Comparison of ENCODE assay signal across 10 mouse cellular contexts in the genomic region with DNA sequence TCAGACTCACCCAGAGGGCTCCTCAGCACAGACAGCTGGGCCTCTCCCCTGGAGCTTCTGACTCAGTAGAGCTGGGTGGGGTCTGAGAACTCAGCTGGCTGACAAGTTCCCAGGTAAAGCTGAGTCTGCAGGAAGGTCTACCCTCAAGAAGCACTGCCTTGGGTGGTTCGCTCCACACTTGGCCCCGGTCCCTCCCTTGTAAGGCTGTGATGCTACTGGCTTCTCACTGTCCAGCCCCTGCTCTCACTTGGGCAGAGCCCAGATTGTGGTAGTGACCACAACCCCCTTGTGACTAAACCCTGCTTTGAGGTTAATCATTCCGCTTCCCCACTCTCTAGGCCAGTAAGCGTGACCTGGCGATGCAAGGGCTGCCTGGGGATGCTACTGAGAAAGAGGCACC. TPM values are rescaled to one million over a fixed set of nuclear protein-coding genes. Genes with fewer than 3 reads are reported as not detected.
DNase-seq lines count a peak whose midpoint lies in the region; ATAC-seq and TF ChIP-seq lines count a peak whose summit lies in the region.
"Had no signal": no experiment of that assay in that cellular context is flagged by ENCODE, and none has a peak within 500 bp of the region (broad histone marks: within the 10 kb centered on the region; RNA-seq: fewer than 3 reads in every experiment).

No protein-coding gene starts in this region.

- 64% methylated on average over 5 of the region's 5 CpGs for WGBS in kidney, embryonic 14.5 days
- 66% methylated on average over 5 of the region's 5 CpGs for WGBS in kidney, adult 2 months
- WGBS in embryonic facial prominence, embryonic 14.5 days, result 54% methylated on average over 5 of the region's 5 CpGs

- H3K36me3 ChIP-seq in kidney, embryonic 14.5 days (ENCODE audit: control insufficient read depth, insufficient read depth, low read length), result peaks cover 6% of the 10 kb centered on the region; the same call in 1 of the 2 replicates
- H3K36me3 ChIP-seq in kidney, adult 2 months (ENCODE audit: control insufficient read depth, insufficient read depth, low read length), result no peaks in the 10 kb centered on the region
- H3K36me3 ChIP-seq in embryonic facial prominence, embryonic 14.5 days (ENCODE audit: control insufficient read depth, insufficient read depth, low read length), result peaks cover 6% of the 10 kb centered on the region; the same call in 1 of the 2 replicates
- peaks cover 85% of the 10 kb centered on the region for H3K36me3 ChIP-seq in megakaryocyte, embryonic 14.5 days (replicated peaks; ENCODE audit: low read length)

- H3K9me3 ChIP-seq in kidney, embryonic 14.5 days (ENCODE audit: control insufficient read depth, low read length), result no peaks in the 10 kb centered on the region
- no peaks in the 10 kb centered on the region for H3K9me3 ChIP-seq in embryonic facial prominence, embryonic 14.5 days (ENCODE audit: control insufficient read depth, low read length)
- H3K9me3 ChIP-seq in megakaryocyte, embryonic 14.5 days, result no peaks in the 10 kb centered on the region
- H3K9me3 ChIP-seq: neural tube, embryonic 12.5 days had no signal

- H3K27me3 ChIP-seq in kidney, embryonic 14.5 days (ENCODE audit: control insufficient read depth, insufficient read depth, low read length), result no peaks in the 10 kb centered on the region
- H3K27me3 ChIP-seq in kidney, adult 2 months (replicated peaks; ENCODE audit: control insufficient read depth, insufficient read depth, low read length), result no peaks in the 10 kb centered on the region
- no peaks in the 10 kb centered on the region for H3K27me3 ChIP-seq in embryonic facial prominence, embryonic 14.5 days (replicated peaks; ENCODE audit: control insufficient read depth, insufficient read depth, low read length)
- H3K27me3 ChIP-seq in megakaryocyte, embryonic 14.5 days (replicated peaks), result no peaks in the 10 kb centered on the region
- H3K27me3 ChIP-seq: neural tube, embryonic 12.5 days had no signal

- H3K27ac ChIP-seq in kidney, embryonic 14.5 days (ENCODE audit: low read depth, low read length), result no peak overlapping the region
- H3K27ac ChIP-seq in kidney, adult 2 months (ENCODE audit: insufficient read depth, low read depth, low read length), result no peak overlapping the region
- 0 out of 2 replicates have a peak overlapping the region, but pooled peaks have one; percentile 31 for H3K27ac ChIP-seq in embryonic facial prominence, embryonic 14.5 days (replicated peaks; ENCODE audit: low read depth, low read length)
- H3K27ac ChIP-seq: neural tube, embryonic 12.5 days had no signal

- no peak overlapping the region for H3K9ac ChIP-seq in kidney, embryonic 14.5 days (ENCODE audit: low read depth, low read length)
- H3K9ac ChIP-seq in embryonic facial prominence, embryonic 14.5 days (ENCODE audit: low read depth, low read length), result no peak overlapping the region
- H3K9ac ChIP-seq: neural tube, embryonic 12.5 days had no signal

- no peak overlapping the region for H3K4me3 ChIP-seq in kidney, embryonic 14.5 days (ENCODE audit: low read length)
- H3K4me3 ChIP-seq in kidney, adult 2 months (ENCODE audit: insufficient read depth, low read depth, low read length), result no peak overlapping the region
- H3K4me3 ChIP-seq in embryonic facial prominence, embryonic 14.5 days (ENCODE audit: low read depth, low read length), result no peak overlapping the region
- peak overlapping the region; percentile 57 for H3K4me3 ChIP-seq in megakaryocyte, embryonic 14.5 days (replicated peaks)
- H3K4me3 ChIP-seq: neural tube, embryonic 12.5 days had no signal

- TF ChIP-seq CTCF in kidney, adult 2 months (conservative IDR thresholded peaks at IDR 0.05; ENCODE audit: insufficient read depth, insufficient read length, low read depth, low read length), result no peak

- peaks cover 13% of the 10 kb centered on the region for H3K4me1 ChIP-seq in kidney, embryonic 14.5 days (ENCODE audit: control insufficient read depth, insufficient read depth, low read length)
- H3K4me1 ChIP-seq in kidney, adult 2 months (ENCODE audit: control insufficient read depth, insufficient read depth, low read length), result no peaks in the 10 kb centered on the region
- peaks cover 36% of the 10 kb centered on the region for H3K4me1 ChIP-seq in embryonic facial prominence, embryonic 14.5 days (ENCODE audit: control insufficient read depth, insufficient read depth, low read length)
- peaks cover 84% of the 10 kb centered on the region for H3K4me1 ChIP-seq in megakaryocyte, embryonic 14.5 days

- 0 out of 2 replicates have a peak, but pooled peaks have one; percentile 24 for ATAC-seq in kidney, embryonic 14.5 days (ENCODE audit: low FRiP score, low TSS enrichment)
- peak; percentile 31; the same call in 1 of the 2 replicates for ATAC-seq in embryonic facial prominence, embryonic 14.5 days (ENCODE audit: low read depth)

- H3K4me2 ChIP-seq in kidney, embryonic 14.5 days (replicated peaks; ENCODE audit: low read depth, low read length), result no peak overlapping the region
- H3K4me2 ChIP-seq in embryonic facial prominence, embryonic 14.5 days (ENCODE audit: low read depth, low read length), result no peak overlapping the region
- H3K4me2 ChIP-seq: neural tube, embryonic 12.5 days had no signal

- TF ChIP-seq POLR2A in kidney, adult 2 months (IDR thresholded peaks at IDR 0.05; ENCODE audit: low read depth, low read length), result no peak

- no peak for DNase-seq in kidney, adult 2 months
- peak; percentile 28 for DNase-seq in CD4-positive, CD25-positive, alpha-beta regulatory T cell, adult 2 months (ENCODE audit: low read depth, low spot score)
- DNase-seq in embryonic facial prominence, embryonic 14.5 days (ENCODE audit: low spot score), result peak; percentile 74
- no peak for DNase-seq in ovary, postnatal 36 days (ENCODE audit: low spot score)
- no peak for DNase-seq in thymus, adult 18-20 months
- DNase-seq in frontal cortex, postnatal 10 days (ENCODE audit: low spot score in 2 of 2), result no peak
- DNase-seq: adrenal gland, adult 2 months had no signal

RNA-seq across cellular contexts. Expression of gene Tmem131l, which starts 17.3 kb away (rescaled TPM):
- polyA plus RNA-seq in kidney, embryonic 14.5 days (2014; fragmentation: Nextera tagmentation; extraction: Ambion mirVana), result 45.3 and 53.1 TPM in 2 replicates
- polyA plus RNA-seq in kidney, adult 2 months (2012; rRNA removed), result 8.8 and 9.8 TPM in 2 replicates
- polyA plus RNA-seq in embryonic facial prominence, embryonic 14.5 days (2014; fragmentation: Nextera tagmentation; extraction: Ambion mirVana), result 46.5 and 61.2 TPM in 2 replicates
- polyA plus RNA-seq in megakaryocyte, embryonic 14.5 days (2012; ENCODE audit: insufficient read depth, low replicate concordance), result 24.6 and 75.9 TPM in 2 replicates

Comparison
In these comparisons a context has a peak if more than half of its experiments do, and no peak if none do; other contexts are left out.
1. DNase-seq: peak in CD4-positive, CD25-positive, alpha-beta regulatory T cell, adult 2 months (single experiment) and embryonic facial prominence, embryonic 14.5 days (single experiment); none in kidney, adult 2 months (single experiment), ovary, postnatal 36 days (single experiment), thymus, adult 18-20 months (0 of 2) and frontal cortex, postnatal 10 days (0 of 2).